Mouse (Mus musculus) ovary, postnatal 14 days (tissue): ENCODE results near the gene Rchy1.
A peak's percentile ranks its signal among the peaks of the same experiment; 100 is the strongest.

Experiments
- DNase-seq: peaks from one replicate; pipeline ENCODE4 v3.0.0; 2022; ENCODE audit warnings: low spot score

The Rchy1 gene

DNA sequence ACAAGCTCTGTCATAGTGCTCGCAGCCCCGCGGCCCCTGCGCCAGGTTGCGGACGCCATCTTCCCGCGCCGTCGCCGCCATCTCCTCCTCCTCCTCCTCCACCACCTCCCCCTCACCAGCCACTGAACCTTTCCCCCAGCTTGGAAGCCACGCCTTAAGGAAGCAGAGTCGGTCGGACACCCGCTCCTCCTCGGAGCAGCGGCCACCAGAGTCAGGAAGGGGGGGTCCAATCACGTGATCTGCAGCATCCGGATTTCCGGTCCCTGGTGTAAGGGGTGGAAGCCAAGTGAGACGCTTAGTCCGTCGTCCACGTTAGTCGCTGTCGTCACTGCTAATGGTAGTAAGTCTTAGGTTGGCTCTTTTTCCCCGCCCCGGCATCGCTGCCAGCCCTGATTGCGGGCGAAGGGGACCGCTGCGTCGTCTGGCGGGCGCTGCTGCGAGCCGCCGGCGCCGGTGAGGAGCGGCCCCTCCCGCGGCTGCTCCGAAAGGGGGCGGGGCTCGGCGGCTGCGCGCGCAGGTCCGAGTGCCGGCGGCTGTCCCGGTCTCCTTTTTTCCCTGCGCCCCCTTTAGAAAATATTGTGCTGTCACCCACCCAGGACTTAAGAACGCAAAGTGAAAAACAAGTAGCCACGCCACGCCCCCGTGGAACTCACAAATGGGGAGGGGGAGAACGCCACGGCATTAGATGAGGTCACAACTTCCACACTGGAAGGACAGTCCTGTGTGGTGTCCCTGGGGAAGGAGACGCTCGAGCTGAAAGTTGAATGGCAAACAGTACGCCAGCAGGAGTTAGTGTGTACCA lies at the start of gene Rchy1:
Rchy1 (minus strand) TSS at position 430 of the 802 bp plus-strand sequence.
- DNase-seq: peak; percentile 90

- DNase-seq: no peak
Observed at GRCm38 (mm10) chr5:92011756-92012155, 48.9 kb upstream of the Rchy1 start.

- DNase-seq: no peak
Observed at GRCm38 (mm10) chr5:92009827-92010226, 47.0 kb upstream of the Rchy1 start.

DNA sequence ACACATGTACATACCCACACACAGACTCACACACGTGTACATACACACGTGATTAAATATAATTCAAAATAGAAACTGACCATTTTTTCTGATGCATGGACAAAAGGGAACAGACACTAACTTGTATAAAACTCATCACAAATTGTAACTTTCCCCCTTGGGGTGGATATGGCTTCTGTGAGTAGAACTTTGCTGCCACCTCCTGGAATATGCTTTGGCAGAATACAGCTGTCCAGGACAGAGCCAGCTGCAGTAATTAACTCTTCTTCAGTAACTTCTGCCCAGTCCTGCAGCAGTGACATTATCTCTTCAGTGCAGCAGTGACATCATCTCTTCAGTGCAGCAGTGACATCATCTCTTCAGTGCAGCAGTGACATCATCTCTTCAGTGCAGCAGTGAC lies 40.1 kb upstream of the Rchy1 start:
- no peak for DNase-seq

GRCm38 (mm10) chr5:92000770-92001169 lies 37.9 kb upstream of the Rchy1 start:
- DNase-seq: no peak

- DNase-seq: no peak
Observed at GRCm38 (mm10) chr5:91994546-91994945, 31.7 kb upstream of the Rchy1 start.

- no peak for DNase-seq
Observed at GRCm38 (mm10) chr5:91993061-91993460, 30.2 kb upstream of the Rchy1 start.

DNA sequence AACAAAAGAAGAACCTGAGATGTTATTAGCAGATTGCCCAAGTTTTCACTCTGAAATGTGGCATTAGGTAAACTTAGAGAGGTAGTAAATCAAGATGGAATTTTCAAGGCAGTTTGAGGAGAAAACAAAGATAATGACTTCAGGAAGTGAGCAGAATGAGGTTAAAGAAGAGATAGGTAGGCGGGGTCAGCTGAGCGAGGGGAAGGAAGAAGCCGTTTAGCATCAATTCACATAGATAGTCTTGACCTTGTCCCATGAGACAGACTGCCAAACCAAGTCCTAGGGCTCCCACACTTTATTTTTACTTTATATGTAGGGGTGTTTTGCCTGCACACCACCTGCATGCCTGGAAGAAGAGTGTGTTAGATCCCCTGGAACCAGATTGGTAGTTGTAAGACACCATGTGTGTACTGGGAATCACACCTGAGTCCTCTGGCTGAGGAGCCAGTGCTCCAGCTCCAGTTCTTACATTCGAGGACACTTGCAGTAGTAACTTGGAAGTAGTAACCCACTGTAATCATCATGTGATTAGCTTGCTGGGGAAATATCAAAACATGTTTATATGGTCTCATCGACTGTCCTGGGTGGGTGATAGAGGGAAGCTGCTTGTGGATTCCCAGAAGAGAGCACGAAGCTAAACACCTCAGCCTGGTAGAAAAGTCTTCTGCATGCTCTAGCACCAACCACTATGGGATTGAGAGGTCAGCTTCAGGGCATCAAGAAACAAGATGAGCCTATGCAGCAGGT lies 28.5 kb upstream of the Rchy1 start:
- DNase-seq: no peak

GRCm38 (mm10) chr5:91989261-91989660 lies 26.4 kb upstream of the Rchy1 start:
- no peak for DNase-seq

- DNase-seq: no peak
Observed at GRCm38 (mm10) chr5:91987799-91988198, 24.9 kb upstream of the Rchy1 start.

DNA sequence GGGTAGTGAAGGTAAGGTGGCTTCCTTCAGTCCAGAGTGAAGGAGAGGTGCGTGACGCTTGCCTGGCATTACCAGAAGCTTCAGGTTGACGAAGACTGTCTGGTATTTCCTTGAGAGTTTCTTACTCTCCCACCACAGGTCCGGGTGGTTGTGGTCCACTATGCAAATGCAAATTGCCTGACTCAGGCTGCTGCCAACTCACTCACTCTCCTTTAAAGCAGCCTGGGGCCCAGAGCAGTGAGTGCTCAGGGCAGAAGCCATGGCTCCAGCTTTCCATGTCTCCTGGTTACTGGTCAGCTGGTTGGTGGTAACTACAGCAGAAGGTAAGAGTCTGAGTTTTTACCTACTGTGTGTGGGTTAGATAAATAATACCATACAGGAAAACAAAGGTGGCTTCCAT lies 24.4 kb upstream of the Rchy1 start, which contains the start of gene Odaph:
Odaph (plus strand) TSS at position 240 of the 400 bp plus-strand sequence.
- DNase-seq: no peak

DNA sequence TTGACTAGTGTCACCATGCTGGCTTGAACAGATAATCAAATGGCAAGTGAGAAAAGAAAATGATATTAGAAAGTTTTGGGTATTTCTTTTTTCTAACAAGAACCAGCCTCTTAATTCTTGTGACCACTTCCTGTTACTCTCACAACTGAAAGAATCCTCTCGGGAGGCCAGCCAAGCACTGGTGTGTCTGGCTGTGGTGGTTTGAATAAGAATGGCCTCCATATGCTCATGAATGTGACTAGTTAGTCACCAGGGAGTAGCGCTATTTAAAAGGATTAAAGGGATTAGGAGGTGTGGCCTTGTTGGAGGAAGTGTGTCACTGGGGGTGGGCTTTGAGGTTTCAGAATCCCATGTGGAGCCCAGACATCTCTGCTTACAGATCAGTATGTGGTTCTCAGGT lies 22.9 kb upstream of the Rchy1 start:
- DNase-seq: no peak

- no peak for DNase-seq
Observed at GRCm38 (mm10) chr5:91983490-91983889, 20.6 kb upstream of the Rchy1 start.

- no peak for DNase-seq
Observed at GRCm38 (mm10) chr5:91981176-91981840, 18.4 kb upstream of the Rchy1 start.

DNA sequence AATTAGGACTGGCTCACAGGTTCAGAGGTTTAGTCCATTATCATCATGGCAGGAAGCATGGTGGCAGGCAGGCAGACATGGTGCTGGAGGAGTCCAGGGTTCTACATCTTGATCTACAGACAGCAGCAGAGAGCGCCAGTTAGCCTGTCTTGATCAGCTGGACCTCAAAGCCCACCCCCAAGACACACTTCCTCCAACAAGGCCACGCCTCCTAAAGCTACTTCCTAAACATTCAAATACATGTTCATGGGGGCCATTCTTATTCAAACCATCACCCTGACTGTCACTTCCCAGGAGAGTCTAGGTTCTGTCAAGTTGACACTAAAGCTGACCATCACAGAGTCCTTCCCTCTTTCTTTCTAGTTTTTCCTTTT lies 14.5 kb upstream of the Rchy1 start:
- DNase-seq: no peak

- DNase-seq: no peak
Observed at GRCm38 (mm10) chr5:91976566-91977396, 13.9 kb upstream of the Rchy1 start.

GRCm38 (mm10) chr5:91975758-91976157 lies 12.9 kb upstream of the Rchy1 start:
- no peak for DNase-seq

- DNase-seq: no peak
Observed at GRCm38 (mm10) chr5:91974002-91974401, 11.1 kb upstream of the Rchy1 start.

- DNase-seq: no peak
Observed at GRCm38 (mm10) chr5:91972046-91972445, 9.2 kb upstream of the Rchy1 start.

DNA sequence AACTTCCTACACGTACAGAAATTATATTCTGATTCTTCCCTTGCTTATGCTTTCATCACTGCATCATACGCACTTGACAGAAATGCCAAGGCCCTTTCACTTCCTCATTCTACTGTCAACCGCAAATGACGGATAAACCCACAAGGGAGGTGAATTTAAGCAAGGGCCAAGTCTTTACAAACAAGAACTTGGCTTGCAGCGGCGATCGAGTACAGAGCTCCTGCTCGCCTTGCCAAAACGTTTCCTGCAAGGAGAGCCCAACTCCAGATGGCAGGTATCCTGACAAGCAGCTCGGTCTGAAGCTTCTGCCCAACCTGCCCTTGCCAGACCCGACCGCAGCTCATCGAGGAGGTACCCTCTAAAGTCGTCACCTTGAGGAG lies 619 bp downstream of the Rchy1 start:
- no peak for DNase-seq

DNA sequence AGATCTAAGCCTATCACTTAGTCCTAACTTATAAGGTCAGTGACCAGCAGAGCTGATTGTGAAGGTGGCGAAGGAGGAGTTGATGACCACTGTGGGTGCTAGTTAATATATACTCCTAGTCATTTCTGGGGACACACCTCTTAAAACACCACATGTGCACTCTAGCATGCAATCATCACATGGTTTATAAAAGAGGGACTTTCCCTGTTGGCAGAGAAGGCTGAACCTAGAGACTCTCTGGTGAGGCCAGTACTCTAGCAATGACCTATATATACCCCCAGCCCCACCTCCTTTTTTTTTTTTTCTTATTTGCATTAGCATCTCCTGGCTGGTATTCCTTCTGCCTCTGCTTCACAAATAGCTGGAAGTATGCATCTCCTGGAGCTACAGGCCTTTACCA lies 1.5 kb downstream of the Rchy1 start:
- no peak for DNase-seq
